Mouse (Mus musculus): ENCODE measurements at regions not wholly inside any gene's neighbourhood (a gene's known extent, or its start where the extent isn't known, plus 50 kb on each side); places are given as distances from the start of the nearest gene placed in this dataset.

GRCm38 (mm10) chr7:113010150-113010549 is 56.4 kb downstream of the Rassf10 start:
- DNase-seq (ENCODE audit: low read depth): no peak
- no peak for TF ChIP-seq POLR2A (IDR thresholded peaks at IDR 0.05; ENCODE audit: borderline replicate concordance, extremely low read depth, insufficient read depth, insufficient read length, poor library complexity, severe bottlenecking)
- no peak for TF ChIP-seq CTCF (IDR thresholded peaks at IDR 0.05; ENCODE audit: borderline replicate concordance, extremely low read depth, insufficient read depth, insufficient read length)

- TF ChIP-seq CTCF (IDR thresholded peaks at IDR 0.05; ENCODE audit: borderline replicate concordance, extremely low read depth, insufficient read depth, insufficient read length) (no peak), POLR2A (IDR thresholded peaks at IDR 0.05; ENCODE audit: borderline replicate concordance, extremely low read depth, insufficient read depth, insufficient read length, poor library complexity, severe bottlenecking) (no peak)
- peak; percentile 25 for DNase-seq (ENCODE audit: low read depth)
These were observed 63.5 kb downstream of the Rassf10 start for GRCm38 (mm10) chr7:113017092-113017755.

GRCm38 (mm10) chr7:113021412-113021811 is 67.7 kb downstream of the Rassf10 start:
- no peak for TF ChIP-seq CTCF (IDR thresholded peaks at IDR 0.05; ENCODE audit: borderline replicate concordance, extremely low read depth, insufficient read depth, insufficient read length)
- no peak for TF ChIP-seq POLR2A (IDR thresholded peaks at IDR 0.05; ENCODE audit: borderline replicate concordance, extremely low read depth, insufficient read depth, insufficient read length, poor library complexity, severe bottlenecking)
- no peak for DNase-seq (ENCODE audit: low read depth)

- TF ChIP-seq CTCF (IDR thresholded peaks at IDR 0.05; ENCODE audit: borderline replicate concordance, extremely low read depth, insufficient read depth, insufficient read length) (no peak), POLR2A (IDR thresholded peaks at IDR 0.05; ENCODE audit: borderline replicate concordance, extremely low read depth, insufficient read depth, insufficient read length, poor library complexity, severe bottlenecking) (no peak)
- DNase-seq (ENCODE audit: low read depth): no peak
These were observed 68.8 kb downstream of the Rassf10 start for GRCm38 (mm10) chr7:113022516-113022915.

GRCm38 (mm10) chr7:113025758-113026157 is 72.0 kb downstream of the Rassf10 start:
- TF ChIP-seq CTCF (IDR thresholded peaks at IDR 0.05; ENCODE audit: borderline replicate concordance, extremely low read depth, insufficient read depth, insufficient read length) (no peak), POLR2A (IDR thresholded peaks at IDR 0.05; ENCODE audit: borderline replicate concordance, extremely low read depth, insufficient read depth, insufficient read length, poor library complexity, severe bottlenecking) (no peak)
- DNase-seq (ENCODE audit: low read depth): no peak

GRCm38 (mm10) chr7:113026290-113027075 is 72.7 kb downstream of the Rassf10 start:
- no peak for TF ChIP-seq CTCF (IDR thresholded peaks at IDR 0.05; ENCODE audit: borderline replicate concordance, extremely low read depth, insufficient read depth, insufficient read length)
- no peak for DNase-seq (ENCODE audit: low read depth)

- no peak for TF ChIP-seq POLR2A (IDR thresholded peaks at IDR 0.05; ENCODE audit: borderline replicate concordance, extremely low read depth, insufficient read depth, insufficient read length, poor library complexity, severe bottlenecking)
- no peak for TF ChIP-seq CTCF (IDR thresholded peaks at IDR 0.05; ENCODE audit: borderline replicate concordance, extremely low read depth, insufficient read depth, insufficient read length)
- DNase-seq (ENCODE audit: low read depth): no peak
These were observed 73.5 kb downstream of the Rassf10 start for GRCm38 (mm10) chr7:113027125-113027801.

- no peak for DNase-seq (ENCODE audit: low read depth)
- TF ChIP-seq POLR2A (IDR thresholded peaks at IDR 0.05; ENCODE audit: borderline replicate concordance, extremely low read depth, insufficient read depth, insufficient read length, poor library complexity, severe bottlenecking) (no peak), CTCF (IDR thresholded peaks at IDR 0.05; ENCODE audit: borderline replicate concordance, extremely low read depth, insufficient read depth, insufficient read length) (no peak)
These were observed 76.4 kb downstream of the Rassf10 start for GRCm38 (mm10) chr7:113030053-113030752.

- no peak for DNase-seq (ENCODE audit: low read depth)
- TF ChIP-seq CTCF (IDR thresholded peaks at IDR 0.05; ENCODE audit: borderline replicate concordance, extremely low read depth, insufficient read depth, insufficient read length) (no peak), POLR2A (IDR thresholded peaks at IDR 0.05; ENCODE audit: borderline replicate concordance, extremely low read depth, insufficient read depth, insufficient read length, poor library complexity, severe bottlenecking) (no peak)
These were observed 82.0 kb downstream of the Rassf10 start for GRCm38 (mm10) chr7:113035751-113036150.

- no peak for TF ChIP-seq CTCF (IDR thresholded peaks at IDR 0.05; ENCODE audit: borderline replicate concordance, extremely low read depth, insufficient read depth, insufficient read length)
- no peak for TF ChIP-seq POLR2A (IDR thresholded peaks at IDR 0.05; ENCODE audit: borderline replicate concordance, extremely low read depth, insufficient read depth, insufficient read length, poor library complexity, severe bottlenecking)
These were observed 84.3 kb downstream of the Rassf10 start for GRCm38 (mm10) chr7:113037825-113038613.

More at GRCm38 (mm10) chr7:113037825-113038613, 84.3 kb downstream of the Rassf10 start:
- DNase-seq (ENCODE audit: low read depth): no peak

Measured in brain, embryonic 14.5 days (tissue).